Mouse (Mus musculus) hindbrain, embryonic 12.5 days (tissue): Measurements from ENCODE around the gene Kcnip4. TPM values are rescaled to one million over a fixed set of nuclear protein-coding genes. Genes with fewer than 3 reads are reported as not detected.

ENCODE experiments used
- ATAC-seq: fragments of 200-750 bp; cut with Nextera tagmentation; 2 replicates; pipeline ENCODE4 v1.8.0; 2017; ENCODE audit warnings: moderate TSS enrichment; ENCODE audit not compliant: low FRiP score
- H3K27ac ChIP-seq: fragments of 300-500 bp; sonication (generic); 2 replicates; pipeline ENCODE4 v1.5.1; 2016; ENCODE audit warnings: mild to moderate bottlenecking
- H3K27me3 ChIP-seq: fragments of 300-500 bp; sonication (generic); 2 replicates; pipeline ENCODE4 v1.6.1; 2016; ENCODE audit warnings: mild to moderate bottlenecking
- H3K36me3 ChIP-seq: fragments of 300-500 bp; sonication (generic); 2 replicates; pipeline ENCODE4 v1.6.1; 2016; ENCODE audit warnings: mild to moderate bottlenecking
- H3K4me1 ChIP-seq: fragments of 300-500 bp; sonication (generic); 2 replicates; pipeline ENCODE4 v1.6.1; 2016
- H3K4me2 ChIP-seq: fragments of 300-500 bp; sonication (generic); replicated peaks from 2 replicates; pipeline ENCODE4 v1.6.1; 2016; ENCODE audit warnings: mild to moderate bottlenecking
- H3K4me3 ChIP-seq: fragments of 300-500 bp; sonication (generic); 2 replicates; pipeline ENCODE4 v1.5.1; 2016; ENCODE audit warnings: mild to moderate bottlenecking
- H3K9ac ChIP-seq: fragments of 300-500 bp; sonication (generic); 2 replicates; pipeline ENCODE4 v1.6.1; 2016; ENCODE audit warnings: mild to moderate bottlenecking, moderate library complexity
- H3K9me3 ChIP-seq: fragments of 300-500 bp; sonication (generic); replicated peaks from 2 replicates; pipeline ENCODE4 v1.6.1; 2016; ENCODE audit warnings: mild to moderate bottlenecking
- WGBS: fragments of 180-500 bp; shearing (Covaris S2); methylation state at CpG from one replicate; pipeline ENCODE4 v1.1.7; 2016; 5-methylcytosine and 5-hydroxymethylcytosine counted together
- polyA plus RNA-seq: library from polyadenylated mRNA; unstranded; fragments of >200 nt; fragmentation: Nextera tagmentation; extraction: Ambion mirVana; gene quantifications from 2 replicates; pipeline ENCODE4 v1.2.1, GENCODE M21; 2016

Gene Kcnip4
- polyA plus RNA-seq, 1 experiment from 2014 or later, result 4.8 TPM

DNA sequence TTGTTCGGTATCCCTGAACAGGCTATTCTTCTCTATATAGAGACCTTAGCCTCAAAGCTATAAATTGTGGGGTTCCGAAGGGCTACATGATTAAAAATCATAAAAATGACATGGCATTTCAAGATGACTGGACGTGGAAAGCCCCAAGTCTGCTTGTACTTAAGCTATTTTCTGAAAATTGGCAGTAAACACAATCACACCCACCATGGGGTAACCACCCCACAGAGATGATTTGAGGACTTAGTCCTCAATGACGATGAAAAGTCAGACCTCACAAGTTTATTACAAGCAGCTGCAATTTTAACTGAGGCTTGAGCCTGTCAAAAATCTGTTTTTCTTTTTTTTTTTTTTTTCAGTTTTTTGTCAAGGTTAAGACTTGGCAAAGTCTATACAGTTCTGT is 527.3 kb downstream of the Kcnip4 start:
- H3K4me3 ChIP-seq, result no peak overlapping the region
- no peaks in the 10 kb centered on the region for H3K4me1 ChIP-seq
- no peaks in the 10 kb centered on the region for H3K27me3 ChIP-seq
- H3K36me3 ChIP-seq, result no peaks in the 10 kb centered on the region
- WGBS, result 67% methylated on average over 4 of the region's 4 CpGs
- ATAC-seq, result no peak
- H3K4me2 ChIP-seq, result no peak overlapping the region
- no peak overlapping the region for H3K27ac ChIP-seq
- no peaks in the 10 kb centered on the region for H3K9me3 ChIP-seq
- no peak overlapping the region for H3K9ac ChIP-seq

GRCm38 (mm10) chr5:48989145-48989659 is 535.5 kb downstream of the Kcnip4 start:
- no peak for ATAC-seq
- Histone ChIP-seq H3K4me1 (no peaks in the 10 kb centered on the region), H3K27me3 (no peaks in the 10 kb centered on the region), H3K9me3 (no peaks in the 10 kb centered on the region), H3K4me2 (no peak overlapping the region), H3K4me3 (no peak overlapping the region), H3K9ac (no peak overlapping the region), H3K36me3 (no peaks in the 10 kb centered on the region), H3K27ac (no peak overlapping the region)
- 88% methylated on average over 1 of the region's 1 CpGs for WGBS

GRCm38 (mm10) chr5:48942378-48943088 is 582.2 kb downstream of the Kcnip4 start:
- no peak overlapping the region for H3K4me2 ChIP-seq
- no peak overlapping the region for H3K27ac ChIP-seq
- H3K36me3 ChIP-seq, result no peaks in the 10 kb centered on the region
- H3K4me1 ChIP-seq, result no peaks in the 10 kb centered on the region
- no peak overlapping the region for H3K4me3 ChIP-seq
- no peak for ATAC-seq
- H3K9ac ChIP-seq, result no peak overlapping the region
- no peaks in the 10 kb centered on the region for H3K27me3 ChIP-seq
- 87% methylated on average over 2 of the region's 2 CpGs for WGBS
- no peaks in the 10 kb centered on the region for H3K9me3 ChIP-seq

DNA sequence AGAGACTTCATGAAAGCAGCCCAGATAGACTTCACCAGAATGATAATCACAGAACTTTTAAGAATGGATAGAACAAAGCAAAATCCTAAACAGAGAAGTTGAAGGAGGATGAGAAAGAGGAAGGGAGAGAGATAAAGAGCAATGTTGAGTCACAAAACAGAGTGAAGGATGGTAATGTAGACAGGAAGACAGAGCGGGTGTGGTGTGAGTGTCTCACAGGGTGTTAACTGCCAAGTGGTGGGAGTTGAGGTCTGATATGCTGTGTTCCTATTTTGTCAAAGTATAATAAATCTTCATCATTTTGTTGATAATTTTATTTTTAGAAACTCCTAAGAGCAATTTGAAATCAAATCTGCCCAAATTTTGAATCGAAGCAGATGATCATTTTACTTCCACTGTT is 592.8 kb downstream of the Kcnip4 start:
- Histone ChIP-seq H3K4me2 (no peak overlapping the region), H3K9me3 (no peaks in the 10 kb centered on the region), H3K4me3 (no peak overlapping the region), H3K27ac (no peak overlapping the region), H3K27me3 (no peaks in the 10 kb centered on the region), H3K36me3 (no peaks in the 10 kb centered on the region), H3K4me1 (no peaks in the 10 kb centered on the region), H3K9ac (no peak overlapping the region)
- WGBS, result 91% methylated on average over 2 of the region's 2 CpGs
- ATAC-seq, result no peak

- Histone ChIP-seq H3K36me3 (no peaks in the 10 kb centered on the region), H3K27me3 (no peaks in the 10 kb centered on the region), H3K4me2 (peak overlapping the region; percentile 66), H3K27ac (no peak overlapping the region), H3K4me1 (no peaks in the 10 kb centered on the region), H3K9ac (no peak overlapping the region), H3K9me3 (no peaks in the 10 kb centered on the region), H3K4me3 (peak overlapping the region; percentile 38)
- 74% methylated on average over 8 of the region's 8 CpGs for WGBS
- ATAC-seq, result no peak
These were observed 634.5 kb downstream of the Kcnip4 start for GRCm38 (mm10) chr5:48890216-48890615.

DNA sequence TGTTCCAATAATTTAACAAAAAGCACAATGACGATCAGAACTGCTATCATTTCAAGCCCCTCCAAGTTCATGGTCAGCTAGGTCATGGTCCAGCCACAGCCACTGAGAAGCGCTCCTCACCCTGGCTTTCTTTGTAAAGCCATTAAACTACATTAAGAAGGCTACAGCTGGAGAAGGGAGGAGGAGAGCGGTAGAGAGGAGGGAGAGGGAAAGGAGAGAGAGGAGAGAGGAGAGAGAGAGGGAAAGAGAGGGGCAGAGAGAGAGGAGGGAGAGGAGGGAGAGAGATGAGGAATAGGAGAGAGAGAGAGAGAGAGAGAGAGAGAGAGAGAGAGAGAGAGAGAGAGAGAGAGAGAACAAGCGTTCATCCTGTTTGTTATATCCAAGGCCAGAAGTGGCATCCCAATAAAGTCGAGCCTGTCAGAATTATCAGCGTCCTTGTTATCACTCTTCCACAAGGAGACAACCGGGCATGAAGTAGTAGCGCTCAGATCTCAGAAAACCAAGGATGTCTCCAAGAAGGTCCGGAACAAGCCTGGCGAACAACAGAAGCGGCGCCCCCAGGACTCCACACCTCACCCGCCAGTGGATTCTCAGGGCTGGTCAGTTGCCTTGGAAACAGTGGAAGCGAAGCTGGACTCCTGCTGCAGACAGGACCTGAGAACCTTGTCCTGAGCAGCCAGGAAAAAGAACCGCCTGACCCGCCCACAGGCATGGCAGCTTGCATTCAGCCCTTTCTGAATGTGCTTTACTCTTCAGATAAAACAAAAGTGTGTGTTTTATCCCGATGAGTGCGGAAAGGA is 635.1 kb downstream of the Kcnip4 start:
- peak; percentile 87 for ATAC-seq

GRCm38 (mm10) chr5:48878081-48878480 is 646.6 kb downstream of the Kcnip4 start:
- Histone ChIP-seq H3K4me1 (no peaks in the 10 kb centered on the region), H3K9me3 (no peaks in the 10 kb centered on the region), H3K36me3 (no peaks in the 10 kb centered on the region), H3K4me2 (no peak overlapping the region), H3K27ac (no peak overlapping the region), H3K4me3 (no peak overlapping the region), H3K9ac (no peak overlapping the region), H3K27me3 (no peaks in the 10 kb centered on the region)
- 69% methylated on average over 2 of the region's 2 CpGs for WGBS
- no peak for ATAC-seq

More for the DNA sequence above, 635.1 kb downstream of the Kcnip4 start:
- Histone ChIP-seq H3K27ac (no peak overlapping the region), H3K4me2 (peak overlapping the region; percentile 66), H3K36me3 (no peaks in the 10 kb centered on the region), H3K9me3 (no peaks in the 10 kb centered on the region), H3K4me3 (peak overlapping the region; percentile 38), H3K9ac (peak overlapping the region; percentile 24; the same call in 1 of the 2 replicates), H3K27me3 (no peaks in the 10 kb centered on the region), H3K4me1 (no peaks in the 10 kb centered on the region)
- WGBS, result 7% methylated on average over 17 of the region's 18 CpGs

DNA sequence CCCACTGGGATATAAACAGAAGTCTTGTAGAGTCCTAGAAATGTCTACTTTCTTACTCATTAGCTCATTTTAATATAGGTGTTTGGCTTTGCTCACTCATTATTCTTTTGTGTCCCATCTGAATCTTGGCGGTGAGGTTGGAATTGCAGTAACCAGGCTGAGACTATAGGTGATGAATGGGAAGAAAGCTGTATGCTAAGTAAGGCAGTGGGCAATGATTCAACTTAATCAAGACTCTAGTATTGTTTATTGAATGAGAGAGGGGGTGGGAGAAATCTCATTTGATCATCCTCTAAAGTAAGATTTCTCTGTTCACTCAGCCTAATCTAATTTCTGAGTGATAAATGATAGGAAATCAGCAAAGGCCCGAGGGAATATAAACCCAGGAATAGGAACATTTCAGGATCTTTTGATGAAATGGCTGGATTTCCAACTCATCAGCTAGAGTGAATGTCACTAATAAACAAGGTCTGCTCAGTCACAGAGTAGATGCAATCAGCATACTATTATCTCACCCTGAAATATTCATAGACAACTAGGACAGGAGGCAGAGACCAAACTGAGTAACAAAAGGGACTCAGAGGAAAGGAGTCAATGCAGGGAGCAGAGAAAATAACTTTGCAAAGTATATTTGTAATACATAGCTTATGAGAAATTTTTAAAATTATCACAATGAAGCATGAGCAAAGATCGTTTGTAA is 660.3 kb downstream of the Kcnip4 start:
- no peak overlapping the region for H3K4me3 ChIP-seq
- 60% methylated on average over 3 of the region's 3 CpGs for whole genome bisulfite sequencing

GRCm38 (mm10) chr5:48840971-48841370 is 683.7 kb downstream of the Kcnip4 start:
- H3K4me3 ChIP-seq, result no peak overlapping the region
- no peak overlapping the region for H3K9ac ChIP-seq
- H3K27ac ChIP-seq, result no peak overlapping the region
- no peak for ATAC-seq
- H3K27me3 ChIP-seq, result no peaks in the 10 kb centered on the region
- H3K4me2 ChIP-seq, result no peak overlapping the region
- 44% methylated on average over 2 of the region's 2 CpGs for WGBS
- H3K4me1 ChIP-seq, result no peaks in the 10 kb centered on the region
- no peaks in the 10 kb centered on the region for H3K36me3 ChIP-seq
- H3K9me3 ChIP-seq, result no peaks in the 10 kb centered on the region

More for the DNA sequence above, 660.3 kb downstream of the Kcnip4 start:
- Histone ChIP-seq H3K9ac (no peak overlapping the region), H3K9me3 (no peaks in the 10 kb centered on the region), H3K4me2 (no peak overlapping the region), H3K27me3 (no peaks in the 10 kb centered on the region), H3K36me3 (no peaks in the 10 kb centered on the region), H3K27ac (no peak overlapping the region), H3K4me1 (no peaks in the 10 kb centered on the region)
- ATAC-seq, result peak; percentile 86

DNA sequence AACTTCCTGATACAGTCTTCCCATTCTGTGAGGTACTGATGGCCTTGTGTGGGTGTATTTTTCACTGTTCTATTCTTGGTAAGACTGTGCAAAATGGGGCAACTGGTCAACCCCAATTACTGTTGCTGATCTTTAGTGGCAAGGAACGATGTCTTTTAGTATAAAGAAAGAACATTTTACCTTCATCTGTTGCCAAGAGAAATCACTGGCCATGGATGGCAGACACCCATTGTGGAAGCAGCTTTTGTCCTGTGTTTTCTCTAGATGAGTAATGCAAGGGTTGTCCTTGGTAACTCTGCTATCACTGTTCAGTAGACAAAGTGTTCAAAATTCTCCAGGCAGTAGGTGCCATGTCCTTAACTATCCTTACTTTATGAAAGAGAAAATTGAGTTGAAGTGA is 729.2 kb downstream of the Kcnip4 start:
- Histone ChIP-seq H3K4me3 (no peak overlapping the region), H3K9ac (no peak overlapping the region), H3K9me3 (no peaks in the 10 kb centered on the region), H3K27me3 (no peaks in the 10 kb centered on the region), H3K4me2 (no peak overlapping the region), H3K27ac (no peak overlapping the region), H3K4me1 (no peaks in the 10 kb centered on the region), H3K36me3 (no peaks in the 10 kb centered on the region)
- WGBS, result 67% methylated on average over 1 of the region's 1 CpGs
- ATAC-seq, result no peak

DNA sequence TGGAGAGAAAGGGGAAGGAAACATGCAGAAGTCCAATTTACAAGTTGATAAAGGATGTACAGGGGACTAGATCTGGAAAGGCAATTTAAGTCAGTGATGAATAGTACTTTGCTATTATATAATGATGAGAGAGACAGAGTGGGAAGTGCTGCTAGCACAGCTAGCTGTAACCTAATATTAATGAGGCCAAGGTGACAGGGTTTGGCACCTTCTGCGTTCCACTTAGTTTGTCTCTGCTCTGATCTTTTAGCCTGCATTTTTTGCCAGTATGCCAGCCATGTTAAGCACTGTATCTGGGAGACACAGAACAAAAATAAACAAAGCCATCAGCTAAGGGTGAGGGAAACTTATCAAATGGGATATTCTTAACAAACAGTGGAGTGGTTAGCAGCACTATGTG is 745.3 kb downstream of the Kcnip4 start:
- 50% methylated on average over 1 of the region's 1 CpGs for WGBS
- Histone ChIP-seq H3K36me3 (no peaks in the 10 kb centered on the region), H3K4me2 (no peak overlapping the region), H3K9me3 (no peaks in the 10 kb centered on the region), H3K9ac (no peak overlapping the region), H3K4me1 (no peaks in the 10 kb centered on the region), H3K27me3 (no peaks in the 10 kb centered on the region), H3K4me3 (no peak overlapping the region), H3K27ac (no peak overlapping the region)
- ATAC-seq, result no peak

DNA sequence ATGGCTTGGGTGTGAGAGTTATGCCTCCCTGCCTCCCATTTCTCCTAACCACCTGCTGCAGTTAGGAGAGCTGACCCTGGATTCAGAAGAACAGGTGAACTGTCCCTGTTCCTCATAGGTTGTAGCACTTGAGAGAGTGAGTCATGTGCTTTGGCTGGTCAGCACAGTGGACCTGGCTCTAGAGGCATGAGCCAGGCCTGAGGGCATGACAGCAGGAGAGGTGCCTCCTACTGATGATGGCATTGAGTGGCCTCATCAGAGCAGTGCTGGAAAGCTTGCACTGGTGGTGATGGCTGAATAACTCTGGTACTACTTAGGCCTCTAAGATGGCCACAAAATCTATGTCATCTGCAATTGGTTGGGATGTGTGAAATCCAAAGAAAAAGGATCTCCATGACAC is 776.1 kb downstream of the Kcnip4 start:
- no peak for ATAC-seq

More for the DNA sequence above, 776.1 kb downstream of the Kcnip4 start:
- Histone ChIP-seq H3K27ac (no peak overlapping the region), H3K27me3 (no peaks in the 10 kb centered on the region), H3K4me1 (no peaks in the 10 kb centered on the region), H3K9ac (no peak overlapping the region), H3K4me2 (no peak overlapping the region), H3K4me3 (no peak overlapping the region), H3K36me3 (no peaks in the 10 kb centered on the region), H3K9me3 (no peaks in the 10 kb centered on the region)
